ENCODE assay signal across 17 mouse cellular contexts in genomic region chr19:29285451-29285869, GRCm38 (mm10). TPM values are rescaled to one million over a fixed set of nuclear protein-coding genes. Genes with fewer than 3 reads are reported as not detected.
DNase-seq lines count a peak whose midpoint lies in the region; ATAC-seq and TF ChIP-seq lines count a peak whose summit lies in the region.
"Had no signal": no experiment of that assay in that cellular context is flagged by ENCODE, and none has a peak within 500 bp of the region (broad histone marks: within the 10 kb centered on the region; RNA-seq: fewer than 3 reads in every experiment).

No protein-coding gene starts in this region.

- H3K4me2 ChIP-seq in liver, postnatal 0 days (ENCODE audit: low read depth, low read length), result no peak overlapping the region
- no peak overlapping the region for H3K4me2 ChIP-seq in midbrain, embryonic 11.5 days
- H3K4me2 ChIP-seq: embryonic facial prominence, embryonic 13.5 days; liver, embryonic 15.5 days had no signal

- TF ChIP-seq CTCF in liver, adult 2 months (IDR thresholded peaks at IDR 0.05; ENCODE audit: low read depth, low read length), result no peak
- no peak for TF ChIP-seq CTCF in liver, postnatal 0 days (IDR thresholded peaks at IDR 0.05; ENCODE audit: low read depth)

- no peak overlapping the region for H3K9ac ChIP-seq in liver, adult 2 months (ENCODE audit: low read depth, low read length)
- no peak overlapping the region for H3K9ac ChIP-seq in liver, postnatal 0 days (replicated peaks)
- H3K9ac ChIP-seq in midbrain, embryonic 11.5 days (ENCODE audit: low read length), result no peak overlapping the region
- H3K9ac ChIP-seq: embryonic facial prominence, embryonic 13.5 days; liver, embryonic 15.5 days had no signal

- TF ChIP-seq POLR2A in liver, adult 2 months (IDR thresholded peaks at IDR 0.05; ENCODE audit: extremely low read depth, insufficient read depth, low read length), result no peak

- 48% methylated on average over 7 of the region's 7 CpGs for WGBS in liver, adult 2 months
- WGBS in liver, postnatal 0 days (ENCODE audit: insufficient replicate concordance), result 63% methylated on average over 7 of the region's 7 CpGs
- 18% methylated on average over 7 of the region's 7 CpGs for WGBS in midbrain, embryonic 11.5 days

- no peak for ATAC-seq in liver, postnatal 0 days
- ATAC-seq in midbrain, embryonic 11.5 days (ENCODE audit: low FRiP score), result peak; percentile 74; the same call in 1 of the 2 replicates
- ATAC-seq: inflammation-experienced regulatory T-cells, adult 6 months had no signal

- H3K36me3 ChIP-seq in liver, adult 2 months (ENCODE audit: control insufficient read depth, insufficient read depth, low read length), result peaks cover 20% of the 10 kb centered on the region
- H3K36me3 ChIP-seq in liver, postnatal 0 days (replicated peaks; ENCODE audit: insufficient read depth, low read length), result peaks cover 39% of the 10 kb centered on the region
- H3K36me3 ChIP-seq in midbrain, embryonic 11.5 days (ENCODE audit: control insufficient read depth, insufficient read depth, low read length), result no peaks in the 10 kb centered on the region

- no peak overlapping the region for H3K4me3 ChIP-seq in liver, adult 2 months (ENCODE audit: insufficient read depth, low read depth, low read length)
- H3K4me3 ChIP-seq in liver, postnatal 0 days (ENCODE audit: low read depth, low read length), result no peak overlapping the region
- H3K4me3 ChIP-seq in midbrain, embryonic 11.5 days (ENCODE audit: low read depth, low read length), result no peak overlapping the region
- H3K4me3 ChIP-seq: embryonic facial prominence, embryonic 13.5 days; limb, embryonic 10.5 days; liver, embryonic 15.5 days had no signal

- peaks cover 2% of the 10 kb centered on the region; the same call in 1 of the 2 replicates for H3K4me1 ChIP-seq in liver, adult 2 months (ENCODE audit: control insufficient read depth, insufficient read depth, low read length)
- H3K4me1 ChIP-seq in liver, postnatal 0 days (ENCODE audit: insufficient read depth), result no peaks in the 10 kb centered on the region
- peaks cover 10% of the 10 kb centered on the region; the same call in 1 of the 2 replicates for H3K4me1 ChIP-seq in midbrain, embryonic 11.5 days (ENCODE audit: control insufficient read depth, insufficient read depth, low read length)
- H3K4me1 ChIP-seq: embryonic facial prominence, embryonic 13.5 days; liver, embryonic 15.5 days had no signal

- H3K27ac ChIP-seq in liver, adult 2 months (replicated peaks; ENCODE audit: insufficient read depth, low read depth, low read length), result no peak overlapping the region
- H3K27ac ChIP-seq in liver, postnatal 0 days (ENCODE audit: low read depth), result no peak overlapping the region
- no peak overlapping the region; the same call in 1 of the 2 replicates for H3K27ac ChIP-seq in midbrain, embryonic 11.5 days (ENCODE audit: low read depth, low read length)
- H3K27ac ChIP-seq: embryonic facial prominence, embryonic 13.5 days; limb, embryonic 10.5 days; liver, embryonic 15.5 days had no signal

- no peak for TF ChIP-seq EP300 in liver, postnatal 0 days (IDR thresholded peaks at IDR 0.05; ENCODE audit: low read depth)

- H3K27me3 ChIP-seq in liver, adult 2 months (ENCODE audit: control insufficient read depth, insufficient read depth, low read length), result no peaks in the 10 kb centered on the region
- H3K27me3 ChIP-seq in liver, postnatal 0 days (ENCODE audit: insufficient read depth, low read length), result no peaks in the 10 kb centered on the region
- H3K27me3 ChIP-seq in midbrain, embryonic 11.5 days (ENCODE audit: control insufficient read depth, insufficient read depth, low read length), result no peaks in the 10 kb centered on the region
- H3K27me3 ChIP-seq: embryonic facial prominence, embryonic 13.5 days; liver, embryonic 15.5 days had no signal

- no peaks in the 10 kb centered on the region for H3K79me2 ChIP-seq in liver, adult 2 months (ENCODE audit: control insufficient read depth, insufficient read depth, low read length)

- peak; percentile 45 for DNase-seq in heart, adult 11 months
- no peak for DNase-seq in heart, adult 18-20 months
- peak; percentile 76 for DNase-seq in liver, adult 2 months (ENCODE audit: extremely low read depth, low read depth, low spot score)
- no peak for DNase-seq in liver, postnatal 0 days
- DNase-seq in brain, adult 2 months (ENCODE audit: low read depth, low spot score), result peak; percentile 59
- DNase-seq in midbrain, embryonic 11.5 days (ENCODE audit: low spot score, missing footprints), result peak; percentile 89
- no peak for DNase-seq in lung, postnatal 10 days
- DNase-seq in lung, postnatal 25 days (ENCODE audit: low spot score), result no peak
- DNase-seq: B cell, adult 2 months; cerebellum, postnatal 10 days; thymus, postnatal 36 days had no signal

- H3K9me3 ChIP-seq in liver, postnatal 0 days (ENCODE audit: low read length), result no peaks in the 10 kb centered on the region
- H3K9me3 ChIP-seq in midbrain, embryonic 11.5 days (ENCODE audit: control insufficient read depth, low read length), result no peaks in the 10 kb centered on the region
- H3K9me3 ChIP-seq: embryonic facial prominence, embryonic 13.5 days; limb, embryonic 10.5 days; liver, embryonic 15.5 days had no signal

RNA-seq across cellular contexts. Expression of gene Jak2, which starts 33.8 kb away (rescaled TPM):
- total RNA-seq in heart, adult 18-20 months (2021), result 10 to 100 TPM; 16.2 to 20.1 TPM
- 11.9 and 13.0 TPM in 2 replicates for total RNA-seq in liver, adult 2 months (2014; rRNA removed)
- 1.6 and 2.1 TPM in 2 replicates for polyA plus RNA-seq in liver, adult 2 months (2012; rRNA removed)
- polyA plus RNA-seq in liver, postnatal 0 days (2015; fragmentation: Nextera tagmentation; extraction: Ambion mirVana), result 5.6 and 6.0 TPM in 2 replicates
- 12.8 and 13.4 TPM in 2 replicates for polyA plus RNA-seq in midbrain, embryonic 11.5 days (2014; fragmentation: Nextera tagmentation; extraction: Ambion mirVana)

RNA-seq across cellular contexts. Expression of gene Insl6, which starts 39.7 kb away (rescaled TPM):
- total RNA-seq in heart, adult 18-20 months (2021), result under 1 TPM; 0.40 to 0.72 TPM
- 0.20 and 1.2 TPM in 2 replicates for total RNA-seq in liver, adult 2 months (2014; rRNA removed)
- 0.13 and 0.66 TPM in 2 replicates for polyA plus RNA-seq in liver, adult 2 months (2012; rRNA removed)
- polyA plus RNA-seq in liver, postnatal 0 days (2015; fragmentation: Nextera tagmentation; extraction: Ambion mirVana), result 1.2 TPM in 2 replicates
- 6.3 and 8.0 TPM in 2 replicates for polyA plus RNA-seq in midbrain, embryonic 11.5 days (2014; fragmentation: Nextera tagmentation; extraction: Ambion mirVana)

RNA-seq across cellular contexts. Expression of gene Rln1, which starts 49.0 kb away (rescaled TPM):
- total RNA-seq in heart, adult 18-20 months (2021), result not detected
- not detected in 2 replicates for total RNA-seq in liver, adult 2 months (2014; rRNA removed)
- polyA plus RNA-seq in liver, adult 2 months (2012; rRNA removed), result not detected in 2 replicates
- polyA plus RNA-seq in liver, postnatal 0 days (2015; fragmentation: Nextera tagmentation; extraction: Ambion mirVana), result not detected in 2 replicates
- polyA plus RNA-seq in midbrain, embryonic 11.5 days (2014; fragmentation: Nextera tagmentation; extraction: Ambion mirVana), result 0.77 and 0.82 TPM in 2 replicates
- total RNA-seq: granulocyte monocyte progenitor cell, adult 5-6 weeks; megakaryocyte progenitor cell, adult 5-6 weeks had no signal
- polyA plus RNA-seq: embryonic facial prominence, embryonic 13.5 days; inflammation-experienced regulatory T-cells, adult 6 months; liver, embryonic 15.5 days had no signal

Comparison
In these comparisons a context has a peak if more than half of its experiments do, and no peak if none do; other contexts are left out.
1. DNase-seq: peak in heart, adult 11 months (single experiment), liver, adult 2 months (single experiment), brain, adult 2 months (single experiment) and midbrain, embryonic 11.5 days (single experiment); none in heart, adult 18-20 months (0 of 2), liver, postnatal 0 days (single experiment), lung, postnatal 10 days (single experiment) and lung, postnatal 25 days (single experiment).